Mouse (Mus musculus): ENCODE results near the gene Tbc1d22a.

GRCm38 (mm10) chr15:86252684-86253083 is 38.4 kb downstream of the Tbc1d22a start:
- TF ChIP-seq POLR2A (IDR thresholded peaks at IDR 0.05; ENCODE audit: low read depth, low read length) (no peak), CTCF (IDR thresholded peaks at IDR 0.05; ENCODE audit: extremely low read depth, insufficient read depth, insufficient read length, insufficient replicate concordance) (no peak)

Measured in spleen, adult 2 months (tissue).